Mouse (Mus musculus) hematopoietic stem cell, adult 5-6 weeks (primary cell): ENCODE data around the gene Tmc4. TPM values are rescaled to one million over a fixed set of nuclear protein-coding genes. Genes with fewer than 3 reads are reported as not detected.

ENCODE experiments used
- ATAC-seq, 2 experiments: fragments of 125-278 bp in 1 of 2; replicated peaks in 1 of 2; 2 replicates each; pipeline ENCODE4 v1.8.0; 2016 to 2017; ENCODE audit warnings: inconsistent platforms in 2 of 2, mild to moderate bottlenecking in 2 of 2, moderate number of reproducible peaks in 2 of 2, low read depth in 1 of 2, moderate TSS enrichment in 1 of 2; ENCODE audit not compliant: low FRiP score in 2 of 2, poor library complexity in 2 of 2, severe bottlenecking in 2 of 2, insufficient read depth in 1 of 2, low TSS enrichment in 1 of 2
- total RNA-seq: library from RNA; stranded (forward); fragments of 172-1452, 232-1000 nt; gene quantifications from 2 replicates; pipeline ENCODE4 v1.2.3, GENCODE M21; 2017

The Tmc4 gene
- total RNA-seq, 1 experiment from 2014 or later: 6.4 TPM

- no peak for ATAC-seq
These were observed 20.4 kb downstream of the Tmc4 start for GRCm38 (mm10) chr7:3656966-3657365.

- no peak for ATAC-seq
These were observed 30.7 kb downstream of the Tmc4 start for GRCm38 (mm10) chr7:3646641-3647040.

- no peak for ATAC-seq
These were observed 31.2 kb downstream of the Tmc4 start for GRCm38 (mm10) chr7:3646188-3646587.

- ATAC-seq: peak in 1 of 2 experiments; percentile 30; a peak in 2 of 4 replicates
These were observed 31.8 kb downstream of the Tmc4 start for GRCm38 (mm10) chr7:3645488-3646025.

GRCm38 (mm10) chr7:3644672-3645487 is 32.5 kb downstream of the Tmc4 start, which contains the start of gene Cnot3:
TSS of gene Cnot3 (plus strand) at chr7:3645268.
- peak; percentile 92 to 93 for ATAC-seq

GRCm38 (mm10) chr7:3644348-3644671 is 33.0 kb downstream of the Tmc4 start:
- no peak for ATAC-seq

- no peak for ATAC-seq
These were observed 33.5 kb downstream of the Tmc4 start for GRCm38 (mm10) chr7:3643843-3644242.

GRCm38 (mm10) chr7:3643412-3643811 is 33.9 kb downstream of the Tmc4 start:
- ATAC-seq: no peak

- no peak for ATAC-seq
These were observed 46.9 kb downstream of the Tmc4 start for GRCm38 (mm10) chr7:3630478-3630815.

- peak; percentile 86 to 88 for ATAC-seq
These were observed 47.5 kb downstream of the Tmc4 start, which contains the start of the genes Tfpt and Prpf31 for GRCm38 (mm10) chr7:3629543-3630477. TSS of gene Tfpt (minus strand) at chr7:3629929. TSS of gene Prpf31 (plus strand) at chr7:3629985.

- ATAC-seq: no peak
These were observed 48.3 kb downstream of the Tmc4 start for GRCm38 (mm10) chr7:3629030-3629429.

GRCm38 (mm10) chr7:3617242-3617995 is 59.9 kb downstream of the Tmc4 start, which contains the start of gene Ndufa3:
TSS of gene Ndufa3 (plus strand) at chr7:3617373.
- peak; percentile 100 for ATAC-seq

- ATAC-seq: no peak
These were observed 60.7 kb downstream of the Tmc4 start for GRCm38 (mm10) chr7:3616389-3617241.

GRCm38 (mm10) chr7:3616057-3616388 is 61.3 kb downstream of the Tmc4 start, which contains the start of gene Oscar:
TSS of gene Oscar (minus strand) at chr7:3616157.
- no peak for ATAC-seq
